Mouse (Mus musculus): ENCODE data around the gene Frmd5. TPM values are rescaled to one million over a fixed set of nuclear protein-coding genes. Genes with fewer than 3 reads are reported as not detected.
"Not testable (repeated sequence)": the region's sequence is repeated elsewhere in the genome, so short reads cannot be mapped to it uniquely, and the experiment has no call there.

Frmd5 gene
- polyA plus RNA-seq, 1 experiment, result 1.4 TPM

GRCm38 (mm10) chr2:121507951-121508330 lies 298.9 kb downstream of the Frmd5 start:
- WGBS, result 39% methylated on average over 2 of the region's 2 CpGs
- no peak for TF ChIP-seq POLR2A (IDR thresholded peaks at IDR 0.05; ENCODE audit: low read depth, low read length)
- TF ChIP-seq CTCF (IDR thresholded peaks at IDR 0.05; ENCODE audit: extremely low read depth, insufficient read length, insufficient replicate concordance, low read depth, low read length), result no peak
- H3K36me3 ChIP-seq (ENCODE audit: control insufficient read depth, insufficient read depth, low read length), result peaks cover 3% of the 10 kb centered on the region; the same call in 1 of the 2 replicates
- H3K27me3 ChIP-seq (ENCODE audit: control insufficient read depth, insufficient read depth, low read length), result no peaks in the 10 kb centered on the region
- peaks cover 3% of the 10 kb centered on the region for H3K4me1 ChIP-seq (ENCODE audit: control insufficient read depth, insufficient read depth, insufficient read length, low read length)
- no peak overlapping the region for H3K27ac ChIP-seq (ENCODE audit: insufficient read depth, low read depth, low read length)
- H3K4me3 ChIP-seq (ENCODE audit: low read depth, low read length), result no peak overlapping the region

GRCm38 (mm10) chr2:121507173-121507950 lies 299.5 kb downstream of the Frmd5 start:
- peaks cover 3% of the 10 kb centered on the region for H3K4me1 ChIP-seq (ENCODE audit: control insufficient read depth, insufficient read depth, insufficient read length, low read length)
- no peak overlapping the region for H3K27ac ChIP-seq (ENCODE audit: insufficient read depth, low read depth, low read length)
- H3K27me3 ChIP-seq (ENCODE audit: control insufficient read depth, insufficient read depth, low read length), result no peaks in the 10 kb centered on the region
- 1% methylated on average over 12 of the region's 12 CpGs for whole genome bisulfite sequencing
- no peak for TF ChIP-seq CTCF (IDR thresholded peaks at IDR 0.05; ENCODE audit: extremely low read depth, insufficient read length, insufficient replicate concordance, low read depth, low read length)
- TF ChIP-seq POLR2A (IDR thresholded peaks at IDR 0.05; ENCODE audit: low read depth, low read length), result no peak
- H3K36me3 ChIP-seq (ENCODE audit: control insufficient read depth, insufficient read depth, low read length), result peaks cover 3% of the 10 kb centered on the region; the same call in 1 of the 2 replicates
- H3K4me3 ChIP-seq (ENCODE audit: low read depth, low read length), result no peak overlapping the region

- not testable (repeated sequence) for H3K36me3 ChIP-seq (ENCODE audit: control insufficient read depth, insufficient read depth, low read length); H3K4me1 ChIP-seq (ENCODE audit: control insufficient read depth, insufficient read depth, insufficient read length, low read length); H3K27me3 ChIP-seq (ENCODE audit: control insufficient read depth, insufficient read depth, low read length)
- H3K4me3 ChIP-seq (ENCODE audit: low read depth, low read length), result peak within 1 kb of the TSS; percentile 81
- peak; percentile 86 for TF ChIP-seq POLR2A (IDR thresholded peaks at IDR 0.05; ENCODE audit: low read depth, low read length)
- WGBS, result 3% methylated on average over 42 of the region's 42 CpGs
- peak within 1 kb of the TSS; percentile 52; the same call in 1 of the 2 replicates for H3K27ac ChIP-seq (ENCODE audit: insufficient read depth, low read depth, low read length)
These were observed 300.7 kb downstream of the Frmd5 start, which contains the start of the genes Mfap1a and Wdr76 for GRCm38 (mm10) chr2:121505942-121506882. Mfap1a (minus strand) TSS chr2:121506665. Wdr76 (plus strand) TSS chr2:121506723.

- H3K27me3 ChIP-seq (ENCODE audit: control insufficient read depth, insufficient read depth, low read length); H3K27ac ChIP-seq (ENCODE audit: insufficient read depth, low read depth, low read length); H3K4me3 ChIP-seq (ENCODE audit: low read depth, low read length); H3K36me3 ChIP-seq (ENCODE audit: control insufficient read depth, insufficient read depth, low read length); H3K4me1 ChIP-seq (ENCODE audit: control insufficient read depth, insufficient read depth, insufficient read length, low read length): not testable (repeated sequence)
- WGBS, result 83% methylated on average over 2 of the region's 6 CpGs
These were observed 305.3 kb downstream of the Frmd5 start for GRCm38 (mm10) chr2:121501550-121501949.

Other genes starting within 250 kb of the Frmd5 start
- gene Casc4, start 59.9 kb upstream of the Frmd5 start, polyA plus RNA-seq (2012; rRNA removed), result 2.5 and 5.8 TPM in 2 replicates
- 0.72 and 1.3 TPM in 2 replicates for gene Ctdspl2, start 148.9 kb upstream of the Frmd5 start, polyA plus RNA-seq (2012; rRNA removed)
- gene Mageb3, start 149.0 kb upstream of the Frmd5 start, polyA plus RNA-seq (2012; rRNA removed), result not detected in 2 replicates
- gene Eif3j1, start 221.5 kb upstream of the Frmd5 start, polyA plus RNA-seq (2012; rRNA removed), result 2.2 and 3.5 TPM in 2 replicates